Mouse (Mus musculus) neural tube, embryonic 14.5 days (tissue): ENCODE data around the gene Zfp991. TPM values are rescaled to one million over a fixed set of nuclear protein-coding genes. Genes with fewer than 3 reads are reported as not detected.
"Not testable (repeated sequence)": the region's sequence is repeated elsewhere in the genome, so short reads cannot be mapped to it uniquely, and the experiment has no call there.

Source experiments
- ATAC-seq: fragments of 200-750 bp; cut with Nextera tagmentation; 2 replicates; pipeline ENCODE4 v1.8.0; 2017; ENCODE audit warnings: low read depth, mild to moderate bottlenecking, moderate TSS enrichment, moderate library complexity
- H3K27ac ChIP-seq: fragments of 300-500 bp; sonication (generic); 2 replicates; pipeline ENCODE4 v1.5.1; 2014; ENCODE audit warnings: low read depth, mild to moderate bottlenecking, control low read depth, low read length, moderate library complexity, mixed read lengths
- H3K27me3 ChIP-seq: fragments of 300-500 bp; sonication (generic); 2 replicates; pipeline ENCODE4 v1.6.1; 2014; ENCODE audit warnings: low read length; ENCODE audit not compliant: control insufficient read depth, insufficient read depth
- H3K36me3 ChIP-seq: fragments of 300-500 bp; sonication (generic); 2 replicates; pipeline ENCODE4 v1.6.1; 2014; ENCODE audit warnings: low read length, mixed read lengths; ENCODE audit not compliant: control insufficient read depth, insufficient read depth
- H3K4me1 ChIP-seq: fragments of 300-500 bp; sonication (generic); 2 replicates; pipeline ENCODE4 v1.6.1; 2014; ENCODE audit warnings: low read length; ENCODE audit not compliant: control insufficient read depth, insufficient read depth
- H3K4me2 ChIP-seq: fragments of 300-500 bp; sonication (generic); 2 replicates; pipeline ENCODE4 v1.6.1; 2014; ENCODE audit warnings: mild to moderate bottlenecking, low read depth, low read length, control low read depth
- H3K4me3 ChIP-seq: fragments of 300-500 bp; sonication (generic); 2 replicates; pipeline ENCODE4 v1.5.1; 2014; ENCODE audit warnings: low read depth, low read length, control low read depth, mixed read lengths
- H3K9ac ChIP-seq: fragments of 300-500 bp; sonication (generic); replicated peaks from 2 replicates; pipeline ENCODE4 v1.6.1; 2014; ENCODE audit warnings: low read depth, mild to moderate bottlenecking, control low read depth, low read length, mixed read lengths
- H3K9me3 ChIP-seq: fragments of 300-500 bp; sonication (generic); 2 replicates; pipeline ENCODE4 v1.6.1; 2016; ENCODE audit warnings: low read length; ENCODE audit not compliant: control insufficient read depth
- whole genome bisulfite sequencing: fragments of 180-500 bp; shearing (Covaris S2); extraction: QIAGEN DNeasy Blood & Tissue Kit; methylation state at CpG from one replicate; pipeline ENCODE4 v1.1.7; 2014; 5-methylcytosine and 5-hydroxymethylcytosine counted together
- polyA plus RNA-seq: library from polyadenylated mRNA; unstranded; fragments of >200 nt; fragmentation: Nextera tagmentation; extraction: Ambion mirVana; gene quantifications from 2 replicates; pipeline ENCODE4 v1.2.1, GENCODE M21; 2014

Gene Zfp991
- polyA plus RNA-seq = 7.6 and 8.3 TPM in 2 replicates

DNA sequence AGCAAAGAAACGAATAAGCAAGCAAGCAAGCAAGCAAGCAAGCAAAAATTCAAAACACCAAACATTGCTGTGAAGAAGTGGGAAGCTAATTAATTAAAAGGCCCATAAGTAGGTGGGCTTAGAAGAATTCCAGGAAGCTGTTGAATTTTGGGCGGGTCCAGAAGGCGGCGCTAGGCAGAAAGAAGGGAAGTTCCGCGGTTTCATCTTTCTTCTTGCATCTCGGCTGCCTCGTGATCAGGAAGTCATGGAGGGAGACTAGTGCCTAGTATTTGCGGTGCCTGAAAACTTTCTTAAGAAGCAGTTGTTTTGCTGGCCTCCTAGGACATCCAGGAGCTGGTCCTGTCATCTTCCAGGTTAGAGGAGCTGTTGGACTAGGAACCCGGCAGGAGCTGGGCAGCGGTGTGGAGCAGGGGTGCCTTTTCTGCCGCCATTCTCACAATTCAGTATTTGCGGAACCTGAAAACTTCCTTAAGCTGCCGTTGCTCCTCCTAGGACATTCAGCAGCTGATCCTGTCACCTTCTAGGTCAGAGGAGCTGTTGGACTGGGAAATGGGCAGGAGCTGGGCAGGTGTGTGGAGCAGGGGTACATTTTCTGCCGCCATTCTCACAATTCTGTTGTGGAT lies at the start of gene Zfp991:
Gene Zfp991 (plus strand): TSS at position 202 of the 623 bp plus-strand sequence.
- H3K4me2 ChIP-seq, H3K36me3 ChIP-seq, H3K4me3 ChIP-seq, H3K27me3 ChIP-seq, H3K27ac ChIP-seq, H3K4me1 ChIP-seq, ATAC-seq, H3K9ac ChIP-seq: not testable (repeated sequence)
- 39% methylated on average over 2 of the region's 15 CpGs for WGBS
- H3K9me3 ChIP-seq = peaks cover 10% of the 10 kb centered on the region; the same call in 1 of the 2 replicates

DNA sequence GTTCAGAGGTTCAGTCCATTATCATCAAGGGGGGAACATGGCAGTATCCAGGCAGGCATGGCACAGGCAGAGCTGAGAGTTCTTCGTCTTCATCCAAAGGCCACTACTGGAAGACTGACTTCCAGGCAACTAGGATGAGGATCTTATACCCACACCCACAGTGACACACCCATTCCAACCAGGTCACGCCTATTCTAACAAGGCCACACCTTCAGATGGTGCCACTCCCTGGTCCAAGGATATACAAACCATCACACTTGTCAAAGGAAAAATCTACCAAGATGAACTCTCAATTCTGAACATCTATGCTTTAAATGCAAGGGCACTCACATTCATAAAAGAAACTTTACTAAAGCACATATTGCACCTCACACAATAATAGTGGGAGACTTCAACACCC lies 36.2 kb upstream of the Zfp991 start:
- not testable (repeated sequence) for H3K36me3 ChIP-seq

DNA sequence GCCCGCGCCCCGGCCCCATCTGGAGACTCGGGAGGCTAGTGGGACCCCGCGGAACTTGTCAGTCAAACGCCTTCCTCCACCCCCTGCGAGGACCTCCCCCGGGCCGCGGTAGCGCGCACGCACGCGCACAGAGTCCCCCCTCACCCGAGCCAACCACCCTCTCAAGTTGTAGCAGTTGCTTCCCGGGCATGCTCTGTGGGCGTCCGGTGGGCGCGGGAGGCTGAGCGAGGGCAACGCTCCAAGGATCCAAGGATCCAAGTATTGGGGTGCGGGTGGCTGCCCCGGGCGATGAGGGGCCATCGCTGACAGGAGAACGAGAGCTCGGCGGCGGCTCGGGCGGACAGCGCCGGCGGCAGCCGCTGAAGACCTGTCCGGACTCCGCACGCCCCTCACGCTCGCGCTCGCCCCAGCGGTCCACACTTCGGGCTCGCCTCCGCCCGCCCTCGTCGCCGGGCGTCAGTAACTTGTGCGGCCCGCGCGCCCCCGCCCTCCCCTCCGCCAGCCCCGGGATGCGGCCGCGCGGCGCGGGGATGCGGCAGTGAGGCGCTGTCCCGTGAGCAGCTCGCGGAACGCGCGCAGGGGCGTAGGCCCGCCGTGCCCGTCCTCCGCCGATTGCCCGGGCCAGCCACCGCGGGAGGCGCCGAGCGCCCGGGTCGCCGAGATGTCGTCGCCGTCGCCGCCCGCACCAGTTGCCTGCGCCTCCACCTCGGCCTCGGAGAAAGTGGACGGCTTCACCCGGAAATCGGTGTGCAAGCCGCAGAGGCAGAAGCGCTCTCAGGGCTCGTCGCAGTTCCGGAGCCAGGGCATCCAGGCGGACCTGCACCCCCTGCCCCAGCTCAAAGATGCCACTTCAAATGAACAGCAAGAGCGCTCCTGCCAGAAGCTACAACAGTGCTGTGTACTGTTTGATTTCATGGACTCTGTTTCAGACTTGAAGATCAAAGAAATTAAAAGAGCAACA lies 29.9 kb upstream of the Zfp991 start:
- not testable (repeated sequence) for H3K27me3 ChIP-seq, H3K9me3 ChIP-seq, H3K4me1 ChIP-seq, H3K27ac ChIP-seq, H3K36me3 ChIP-seq
- peak overlapping the region; percentile 57 for H3K4me2 ChIP-seq
- peak overlapping the region; percentile 28; the same call in 1 of the 2 replicates for H3K9ac ChIP-seq
- H3K4me3 ChIP-seq = peak overlapping the region; percentile 38
- WGBS = 1% methylated on average over 89 of the region's 109 CpGs
- ATAC-seq = peak; percentile 98

More for the DNA sequence above, 36.2 kb upstream of the Zfp991 start:
- not testable (repeated sequence) for H3K27me3 ChIP-seq, H3K4me2 ChIP-seq, H3K9ac ChIP-seq, ATAC-seq, H3K27ac ChIP-seq, H3K9me3 ChIP-seq, H3K4me1 ChIP-seq, H3K4me3 ChIP-seq
- WGBS = 64% methylated on average over 2 of the region's 2 CpGs

DNA sequence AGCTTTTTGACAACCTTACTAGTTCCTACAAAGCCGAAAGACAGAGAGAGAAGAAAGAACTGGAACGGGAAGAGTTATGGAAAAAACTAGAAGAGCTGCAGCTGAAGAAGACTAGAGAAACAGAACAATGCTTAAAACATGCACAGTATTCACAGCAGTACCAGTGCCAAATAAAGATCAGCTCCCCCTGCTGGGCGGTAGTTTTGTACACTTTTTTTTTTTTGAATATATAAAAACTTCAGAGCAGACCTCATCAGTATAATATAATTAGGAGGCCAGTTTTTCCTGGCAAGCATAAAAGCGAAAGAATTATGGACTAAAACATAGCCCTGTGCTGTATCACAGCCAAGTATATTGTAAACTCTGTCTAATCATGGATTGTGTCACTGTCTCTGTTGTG lies 28.0 kb upstream of the Zfp991 start:
- not testable (repeated sequence) for H3K27ac ChIP-seq, H3K4me2 ChIP-seq, H3K9me3 ChIP-seq, H3K9ac ChIP-seq, ATAC-seq, H3K27me3 ChIP-seq, H3K36me3 ChIP-seq, H3K4me1 ChIP-seq, H3K4me3 ChIP-seq
- WGBS = 56% methylated on average over 4 of the region's 4 CpGs

DNA sequence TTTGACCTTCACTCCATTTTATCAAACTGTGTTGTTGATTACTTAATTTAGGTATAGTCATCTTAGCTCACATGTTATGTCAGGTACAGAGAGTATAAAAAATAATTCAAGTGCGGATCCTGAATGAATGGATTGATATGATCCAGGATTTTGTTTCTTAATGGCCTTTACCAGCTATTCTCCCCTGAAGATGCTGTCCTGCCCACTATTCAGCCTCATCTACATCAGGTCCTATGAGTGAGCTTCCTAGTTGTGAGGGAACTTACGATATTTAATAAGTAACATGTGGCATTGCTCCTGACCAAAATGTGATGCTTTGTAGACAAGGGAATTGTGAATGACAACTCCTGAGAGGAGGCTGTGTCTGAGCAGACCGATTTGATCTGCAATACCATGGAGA lies 14.0 kb upstream of the Zfp991 start:
- H3K4me3 ChIP-seq, H3K36me3 ChIP-seq, H3K4me2 ChIP-seq, H3K27ac ChIP-seq, H3K27me3 ChIP-seq, ATAC-seq, H3K9ac ChIP-seq, H3K9me3 ChIP-seq, H3K4me1 ChIP-seq: not testable (repeated sequence)
- 78% methylated on average over 2 of the region's 3 CpGs for WGBS

DNA sequence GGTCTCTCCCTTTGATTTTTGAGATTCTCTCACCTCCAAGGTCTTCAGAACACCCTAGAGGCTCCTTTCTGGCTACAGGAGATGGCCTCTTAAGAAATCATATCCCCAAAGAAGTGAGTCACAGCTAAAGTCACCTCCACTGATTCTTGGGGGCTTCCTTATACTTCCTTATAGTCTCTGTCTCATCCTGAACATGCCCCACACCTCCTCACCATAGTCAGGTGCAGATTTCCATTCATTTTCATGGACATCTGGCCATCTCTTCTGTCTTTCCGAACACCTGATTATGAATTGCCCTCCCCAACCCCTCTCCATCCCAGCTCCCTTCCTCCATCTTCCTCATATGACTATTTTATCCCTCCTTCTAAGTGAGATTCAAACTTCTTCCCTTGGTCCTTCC lies 9.6 kb upstream of the Zfp991 start:
- not testable (repeated sequence) for H3K9me3 ChIP-seq, H3K4me1 ChIP-seq, ATAC-seq, H3K36me3 ChIP-seq, H3K4me3 ChIP-seq, H3K4me2 ChIP-seq, H3K27me3 ChIP-seq, H3K27ac ChIP-seq, H3K9ac ChIP-seq
- WGBS = 79% methylated on average over 1 of the region's 1 CpGs

DNA sequence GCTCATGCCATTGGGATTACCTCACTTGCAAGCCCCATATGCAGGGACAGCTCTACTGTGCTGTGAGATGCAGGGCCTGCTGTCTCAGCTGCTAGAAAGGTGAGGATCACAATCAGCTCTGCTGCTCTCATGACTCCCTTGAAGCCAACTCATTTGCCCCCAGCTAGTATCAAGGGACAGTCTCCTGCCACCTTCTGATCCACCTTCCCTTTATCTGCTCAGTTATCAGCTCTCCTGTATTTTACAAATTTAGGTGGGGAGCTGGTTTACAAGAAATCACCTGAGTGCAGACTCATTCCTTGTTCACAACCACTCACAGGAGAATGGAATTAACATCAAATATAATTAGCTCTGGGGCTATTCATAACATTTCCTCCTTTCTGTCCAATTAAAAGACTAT lies 8.0 kb upstream of the Zfp991 start:
- H3K9me3 ChIP-seq = peaks cover 13% of the 10 kb centered on the region; the same call in 1 of the 2 replicates
- not testable (repeated sequence) for H3K4me1 ChIP-seq

DNA sequence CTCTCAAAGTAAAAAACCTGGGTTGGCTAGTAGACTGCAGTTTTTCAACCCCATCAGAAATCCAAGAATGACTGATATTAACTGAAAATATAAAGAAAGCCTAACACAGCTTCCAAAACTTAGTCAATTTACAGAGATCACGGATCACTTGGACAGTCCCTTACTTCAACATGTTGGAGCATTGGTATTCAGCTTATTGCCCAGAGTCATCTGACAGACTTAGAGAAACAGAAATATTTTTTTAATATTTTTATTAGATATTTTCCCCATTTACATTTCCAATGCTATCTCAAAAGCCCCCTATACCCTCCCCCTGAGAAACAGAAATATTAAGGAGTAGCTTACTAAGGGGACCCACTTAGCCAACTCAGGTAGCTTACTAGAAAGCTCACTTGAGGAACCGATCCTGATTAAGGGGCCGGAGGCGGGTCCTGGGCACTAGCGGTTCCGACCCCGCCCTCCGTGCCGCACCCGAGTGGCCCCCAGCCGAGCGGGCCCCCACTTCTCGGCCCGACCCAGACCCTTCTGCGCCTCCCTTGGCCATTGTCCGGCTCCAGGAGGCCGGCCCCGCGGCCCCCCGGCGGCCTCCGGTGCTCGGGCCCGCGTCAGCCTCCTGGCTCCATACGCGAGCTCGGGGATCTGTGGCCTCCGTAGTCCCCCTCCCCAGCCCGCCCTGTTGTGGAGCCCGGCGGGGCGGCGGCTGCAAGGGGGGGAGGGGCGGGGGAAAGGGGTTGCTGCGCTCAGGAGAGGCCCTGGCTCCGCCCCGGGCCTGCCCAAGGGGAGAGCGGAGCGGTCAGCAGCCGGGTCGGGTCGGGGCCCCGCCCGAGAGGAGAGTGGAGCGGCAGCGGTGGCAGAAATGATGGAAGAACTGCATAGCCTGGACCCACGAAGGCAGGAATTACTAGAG lies 7.2 kb upstream of the Zfp991 start:
- H3K4me3 ChIP-seq = peak overlapping the region; percentile 42
- peaks cover 13% of the 10 kb centered on the region; the same call in 1 of the 2 replicates for H3K9me3 ChIP-seq
- 11% methylated on average over 42 of the region's 48 CpGs for WGBS
- H3K4me1 ChIP-seq, H3K27ac ChIP-seq, H3K36me3 ChIP-seq, H3K27me3 ChIP-seq: not testable (repeated sequence)
- ATAC-seq = peak; percentile 99
- peak overlapping the region; percentile 54 for H3K4me2 ChIP-seq
- peak overlapping the region; percentile 60 for H3K9ac ChIP-seq

More for the DNA sequence above, 8.0 kb upstream of the Zfp991 start:
- H3K4me3 ChIP-seq, H3K9ac ChIP-seq, H3K36me3 ChIP-seq, H3K27ac ChIP-seq, H3K27me3 ChIP-seq, H3K4me2 ChIP-seq, ATAC-seq: not testable (repeated sequence)
